Mouse (Mus musculus) fat pad, adult 2 months (tissue): ENCODE results near the gene Xxylt1.
A peak's percentile ranks its signal among the peaks of the same experiment; 100 is the strongest.
"Not testable (repeated sequence)": the region's sequence is repeated elsewhere in the genome, so short reads cannot be mapped to it uniquely, and the experiment has no call there.

Experiments
- DNase-seq: peaks from one replicate; pipeline ENCODE4 v3.0.0-alpha.2; 2011; ENCODE audit warnings: low read depth, low spot score; ENCODE audit errors: extremely low read depth

The Xxylt1 gene

DNA sequence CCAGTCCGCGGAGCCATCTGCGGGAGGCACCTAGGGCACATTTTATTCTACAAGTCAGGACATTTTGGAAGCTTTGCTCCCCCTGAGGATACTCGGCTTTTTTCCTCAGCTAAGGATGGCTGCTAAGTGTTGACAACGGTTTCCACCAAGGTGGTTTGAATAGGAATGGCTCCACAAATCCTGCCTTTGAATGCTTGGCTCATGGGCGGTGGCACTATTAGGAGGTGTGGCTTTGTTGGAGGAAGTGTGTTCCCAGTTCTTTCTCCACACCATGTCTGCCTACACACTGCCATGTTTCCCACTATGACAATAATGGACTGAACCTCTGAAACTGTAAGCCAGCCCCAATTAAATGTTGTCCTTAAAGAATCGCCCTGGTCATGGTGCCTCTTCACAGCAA is 55.7 kb downstream of the Xxylt1 start:
- no peak for DNase-seq

DNA sequence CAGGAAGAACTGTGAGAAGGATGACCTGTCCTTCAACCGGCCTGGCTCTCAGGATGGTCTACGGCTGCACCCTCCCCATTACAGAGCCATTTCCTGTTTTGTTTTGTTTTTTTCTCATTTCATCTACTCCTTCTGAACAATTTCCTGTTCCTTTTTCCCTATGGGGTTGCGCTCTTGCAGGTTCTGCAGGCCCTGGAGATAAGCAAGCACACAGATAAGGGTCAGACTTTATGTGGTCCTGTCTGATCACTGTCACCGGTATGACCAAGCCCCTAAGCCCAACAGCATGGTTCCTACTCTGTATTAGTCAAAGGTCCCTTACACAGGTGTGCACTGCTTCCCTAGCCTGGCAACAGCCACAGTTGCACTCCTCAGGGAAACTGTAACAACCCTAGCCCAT is 56.2 kb downstream of the Xxylt1 start:
- no peak for DNase-seq

DNA sequence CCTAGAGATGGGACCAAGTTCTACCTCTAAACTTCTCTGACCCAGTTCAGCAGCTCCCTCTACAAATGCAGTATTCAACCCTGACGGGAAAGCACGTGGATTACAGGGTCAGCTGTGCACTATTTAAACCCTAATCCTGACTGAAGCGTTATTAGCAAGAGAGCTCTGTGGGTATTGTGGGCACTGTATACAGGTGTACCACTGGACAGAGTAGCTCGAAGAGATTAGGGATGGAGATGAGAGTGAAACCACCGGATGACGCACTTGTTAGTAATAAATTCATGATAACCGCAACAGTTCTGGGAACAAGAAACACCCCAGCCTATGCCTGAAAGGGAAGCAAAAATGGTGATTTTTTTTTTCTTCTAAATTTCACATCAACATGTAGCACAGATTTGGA is 57.0 kb downstream of the Xxylt1 start:
- no peak for DNase-seq

- no peak for DNase-seq
These were observed 57.4 kb downstream of the Xxylt1 start for GRCm38 (mm10) chr16:31023803-31024202.

DNA sequence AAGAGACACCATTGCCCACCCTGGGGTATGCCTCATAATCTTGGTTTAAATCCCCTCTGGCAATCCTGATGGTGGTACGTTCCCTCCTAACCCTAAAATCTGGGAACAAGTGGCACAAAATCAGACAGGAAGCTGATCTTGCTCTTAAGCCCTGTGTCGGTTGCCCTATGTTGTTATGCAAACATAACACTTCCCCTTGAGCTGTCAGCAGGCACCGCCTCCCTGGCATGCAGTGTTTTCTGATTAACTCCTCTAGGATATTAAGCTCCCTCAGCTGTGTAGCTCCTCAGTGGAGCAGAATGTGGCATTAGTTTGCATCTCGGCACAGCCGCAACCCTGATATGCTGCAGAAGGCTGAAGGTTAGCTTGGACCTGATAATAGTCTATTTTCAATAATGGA is 58.9 kb downstream of the Xxylt1 start:
- DNase-seq, result no peak

DNA sequence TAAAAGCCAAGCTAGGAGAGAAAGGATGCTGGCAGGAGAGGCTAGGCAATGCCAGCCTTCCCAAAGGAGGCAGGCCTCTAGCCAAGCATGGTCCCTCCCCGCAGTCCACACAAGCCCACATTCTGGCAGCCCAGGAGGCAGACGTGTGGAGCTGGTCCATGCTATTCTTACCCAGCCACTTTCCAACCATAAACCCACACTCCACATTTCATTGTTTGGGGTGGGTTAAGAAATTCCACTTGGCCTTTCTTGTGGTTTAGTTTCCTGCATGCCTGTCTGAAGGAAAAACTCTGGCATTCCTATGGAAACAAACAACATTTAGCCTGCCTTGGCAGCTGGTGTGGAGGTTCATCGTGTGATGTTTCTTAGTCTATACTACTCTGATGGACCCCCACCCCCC is 61.7 kb downstream of the Xxylt1 start:
- DNase-seq, result no peak

DNA sequence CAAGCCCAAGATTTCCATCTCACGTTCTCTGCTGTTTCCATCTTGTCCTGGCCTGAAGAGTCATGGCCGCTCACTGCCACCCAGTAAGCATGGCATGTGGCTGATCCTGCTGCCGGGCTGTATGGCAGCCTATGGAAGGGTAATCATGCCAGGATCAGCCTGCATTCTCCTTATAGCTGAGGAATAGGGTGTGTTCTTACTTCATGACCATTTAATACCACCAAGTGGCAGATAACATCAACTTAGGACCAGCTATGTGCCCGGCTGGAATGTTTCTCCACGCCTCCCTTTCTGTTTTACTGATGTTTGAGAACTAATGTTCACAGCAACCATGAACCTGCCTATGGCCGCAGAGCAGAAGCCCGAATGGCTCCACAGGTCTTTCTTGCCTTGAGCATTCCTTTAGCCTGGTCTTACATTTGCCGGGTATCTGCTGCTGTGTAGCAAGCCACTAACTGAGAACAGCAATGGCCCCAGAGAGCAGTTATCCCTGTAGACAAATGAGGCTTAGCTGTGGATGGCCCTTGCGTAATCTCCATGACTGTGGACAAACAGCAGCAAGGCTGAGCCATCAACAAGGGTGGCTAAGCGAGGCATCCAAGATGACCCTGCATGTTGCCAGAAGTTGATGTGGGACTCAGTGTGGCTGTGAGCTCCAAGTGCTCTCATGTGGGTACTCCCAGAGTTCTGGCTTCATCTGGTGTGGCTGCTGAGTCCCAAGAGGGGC is 63.4 kb downstream of the Xxylt1 start:
- DNase-seq, result no peak

DNA sequence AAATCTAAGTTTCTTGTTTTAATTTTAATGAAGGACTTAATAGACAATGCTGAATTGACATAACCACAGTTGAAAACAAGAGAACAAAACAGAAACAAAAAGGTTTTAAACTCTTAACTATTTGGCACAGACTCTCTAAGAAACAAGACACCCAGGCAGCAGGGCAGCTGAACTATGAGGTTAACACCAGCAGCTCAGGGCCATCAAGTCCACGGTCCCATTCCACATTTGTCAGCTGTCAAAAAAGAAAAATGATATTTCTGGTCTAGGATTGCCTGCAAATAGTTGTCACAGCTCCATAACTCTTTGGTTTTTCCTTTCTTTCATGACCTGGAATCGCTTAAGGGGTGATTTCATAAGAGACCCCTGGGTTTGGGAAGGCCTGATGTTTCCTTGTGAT is 64.6 kb downstream of the Xxylt1 start:
- no peak for DNase-seq

DNA sequence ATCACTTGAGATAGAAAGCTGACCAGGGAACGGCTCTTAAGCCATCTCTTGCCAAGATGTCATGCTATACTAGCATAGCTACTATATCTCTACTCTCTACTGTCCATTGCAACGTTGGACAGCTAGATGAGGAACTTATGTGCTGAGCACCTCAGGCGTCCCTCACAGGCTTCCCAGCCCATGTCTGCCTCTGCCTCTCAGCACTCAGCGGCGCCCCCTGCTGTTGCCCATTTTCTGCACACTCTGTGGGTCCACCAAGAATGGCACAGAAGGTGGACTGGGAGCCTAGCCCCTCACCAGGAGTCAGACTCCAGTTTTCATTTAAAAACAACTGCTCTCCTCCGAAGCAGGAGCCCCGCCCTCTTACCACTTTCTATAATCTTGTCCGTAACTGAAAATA is 65.1 kb downstream of the Xxylt1 start:
- no peak for DNase-seq

DNA sequence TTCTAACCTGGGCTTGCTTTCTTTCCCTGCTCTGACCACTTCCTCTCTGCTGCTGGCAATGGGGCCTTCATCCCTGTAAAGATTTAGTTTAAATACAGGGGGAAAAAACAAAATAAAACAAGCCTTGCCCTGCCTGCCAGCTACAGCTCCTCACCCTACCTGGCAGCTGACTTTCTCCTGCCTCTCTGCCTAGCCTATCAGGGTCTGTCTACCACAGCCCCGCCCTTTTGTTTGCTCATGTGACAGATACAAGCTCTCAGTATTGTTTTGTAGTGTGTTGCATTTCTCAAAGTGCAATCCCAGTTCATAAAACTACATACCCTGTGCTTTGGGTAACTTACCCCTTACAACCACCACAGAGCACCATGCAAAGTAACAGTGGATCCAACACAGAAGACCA is 66.0 kb downstream of the Xxylt1 start:
- DNase-seq, result no peak

- DNase-seq, result no peak
These were observed 69.0 kb downstream of the Xxylt1 start for GRCm38 (mm10) chr16:31012236-31012635.

GRCm38 (mm10) chr16:31010443-31010842 is 70.8 kb downstream of the Xxylt1 start:
- DNase-seq, result no peak

GRCm38 (mm10) chr16:31008326-31008725 is 72.9 kb downstream of the Xxylt1 start:
- DNase-seq, result peak; percentile 13

GRCm38 (mm10) chr16:31007582-31007981 is 73.7 kb downstream of the Xxylt1 start:
- no peak for DNase-seq

DNA sequence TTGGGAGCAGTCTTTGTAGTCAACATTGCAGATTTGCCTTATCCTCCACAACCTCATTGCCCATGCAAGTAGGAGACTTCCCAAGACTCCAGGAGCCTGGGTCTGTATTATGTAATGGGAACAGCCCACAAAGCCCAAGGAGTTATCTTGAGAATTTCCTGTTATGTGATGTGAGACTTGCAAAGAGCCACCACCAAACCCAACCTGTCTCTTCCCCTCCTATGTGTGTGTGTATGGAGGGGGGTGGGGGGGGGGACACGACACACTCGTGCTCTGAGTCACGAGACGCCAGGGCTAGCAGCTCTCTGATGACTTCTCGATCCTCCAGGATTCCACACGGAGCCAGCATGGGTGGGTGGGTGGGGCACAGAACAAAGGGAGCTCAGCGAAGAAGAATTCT is 75.5 kb downstream of the Xxylt1 start:
- no peak for DNase-seq

- no peak for DNase-seq
These were observed 76.9 kb downstream of the Xxylt1 start for GRCm38 (mm10) chr16:31004321-31004682.

DNA sequence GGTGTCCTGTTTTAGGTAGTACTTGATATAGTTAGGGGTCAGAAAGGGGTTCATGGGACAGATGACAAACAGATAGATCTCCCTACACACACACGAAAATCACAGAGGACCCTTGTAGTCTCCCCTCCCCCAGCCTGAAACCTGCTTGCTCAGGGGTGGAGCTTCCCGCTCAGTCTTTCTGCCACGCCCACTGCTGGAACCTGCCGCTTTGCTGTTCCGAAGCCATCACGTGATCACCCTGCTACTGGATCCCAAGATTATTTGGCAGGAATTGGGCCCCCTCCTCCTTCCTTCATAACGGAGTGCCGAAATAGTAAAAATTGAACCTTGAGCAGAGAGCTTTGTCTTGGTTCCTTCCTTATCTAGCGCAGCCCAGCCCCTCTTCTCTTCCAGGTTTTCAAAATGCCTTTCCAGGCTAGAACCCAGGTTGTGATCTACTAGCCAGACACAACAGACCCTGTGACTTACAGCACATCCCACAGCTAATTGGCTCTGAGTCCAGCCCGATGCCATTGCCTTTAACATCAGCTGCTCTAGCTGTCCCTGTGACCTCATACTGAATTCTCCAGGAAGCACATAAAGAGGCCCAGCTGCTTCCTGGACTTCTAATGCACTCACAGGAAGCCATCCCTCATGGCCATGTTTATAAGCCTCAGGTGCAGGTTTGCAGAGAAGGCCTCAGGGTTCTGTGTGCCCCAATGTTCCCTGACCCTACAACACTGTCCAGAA is 77.5 kb downstream of the Xxylt1 start:
- not testable (repeated sequence) for DNase-seq

GRCm38 (mm10) chr16:31002926-31003325 is 78.3 kb downstream of the Xxylt1 start:
- DNase-seq, result no peak

DNA sequence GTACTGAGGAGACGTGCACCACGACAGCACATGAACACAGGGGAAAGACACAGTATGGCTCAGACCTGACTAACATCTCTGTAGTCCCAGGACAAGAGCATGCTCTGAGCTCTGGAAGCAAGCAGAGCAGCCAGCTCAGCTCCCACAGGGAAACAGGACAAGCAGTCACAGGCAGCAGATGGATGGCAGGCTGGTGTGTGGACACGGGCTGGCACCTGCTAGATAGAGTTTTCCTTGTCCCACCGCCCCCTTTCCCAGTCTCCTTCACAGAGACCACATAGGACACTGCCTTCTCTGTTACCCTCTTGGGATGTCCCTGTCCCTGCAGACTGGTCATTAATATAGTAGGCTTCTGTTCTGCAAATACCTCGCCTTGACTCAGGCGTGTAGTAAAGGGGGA is 79.1 kb downstream of the Xxylt1 start:
- no peak for DNase-seq

- no peak for DNase-seq
These were observed 82.5 kb downstream of the Xxylt1 start for GRCm38 (mm10) chr16:30998711-30999110.

DNA sequence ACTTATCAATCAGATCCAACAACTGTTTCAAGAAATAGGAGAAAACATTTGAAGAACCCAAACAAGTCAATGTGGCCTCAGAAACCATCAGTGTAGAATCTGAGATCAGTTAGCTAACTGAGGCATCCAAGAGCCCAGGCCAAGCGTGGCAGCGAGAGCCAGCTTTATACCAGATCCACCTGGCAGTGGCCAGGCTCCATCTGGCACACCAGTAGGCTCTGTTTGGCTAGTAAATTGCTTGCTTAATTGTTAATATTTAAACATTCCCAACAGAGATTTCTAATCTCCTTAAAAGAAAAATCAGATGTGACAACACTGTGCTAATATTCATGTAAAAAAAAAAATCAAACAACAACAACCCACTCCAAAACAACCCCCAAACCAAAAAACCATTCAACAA is 83.2 kb downstream of the Xxylt1 start:
- DNase-seq, result no peak

- DNase-seq, result no peak
These were observed 85.8 kb downstream of the Xxylt1 start for GRCm38 (mm10) chr16:30995446-30995845.

GRCm38 (mm10) chr16:30994881-30995280 is 86.4 kb downstream of the Xxylt1 start:
- DNase-seq, result no peak
